Mouse (Mus musculus): ENCODE results near the gene Olfr1241. TPM values are rescaled to one million over a fixed set of nuclear protein-coding genes. Genes with fewer than 3 reads are reported as not detected.

The Olfr1241 gene
- polyA plus RNA-seq (2016; fragmentation: Nextera tagmentation; extraction: Ambion mirVana): not detected in 2 replicates

GRCm38 (mm10) chr2:89487026-89487425, at the start of gene Olfr1241:
Gene Olfr1241, minus strand, starts transcription at chr2:89487126.
- H3K4me1 ChIP-seq: no peaks in the 10 kb centered on the region

DNA sequence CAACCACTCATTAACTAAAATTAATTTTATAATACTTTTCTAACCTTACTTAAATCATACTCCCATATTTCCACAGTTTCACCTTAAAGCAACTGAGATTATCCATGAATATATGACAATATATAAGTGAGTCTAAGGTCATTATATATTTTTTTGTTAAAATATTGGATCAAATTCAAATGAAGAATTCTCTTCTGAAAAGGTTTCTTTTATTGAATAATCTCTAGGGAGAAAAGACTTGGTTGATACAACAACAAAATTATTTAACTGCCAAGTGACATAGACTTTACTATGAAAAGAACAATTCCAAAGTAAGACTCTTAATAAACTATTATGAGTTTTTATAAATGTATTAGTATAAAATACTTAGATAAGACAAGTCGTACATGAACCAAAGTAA, 44.5 kb upstream of the Olfr1241 start, which contains the start of gene Olfr1243:
Gene Olfr1243, minus strand, starts transcription at position 101 of the 400 bp plus-strand sequence.
- Histone ChIP-seq H3K4me3 (no peak within 1 kb of the TSS), H3K4me1 (no peaks in the 10 kb centered on the region), H3K36me3 (no peaks in the 10 kb centered on the region), H3K27ac (no peak within 1 kb of the TSS), H3K9me3 (replicated peaks) (no peaks in the 10 kb centered on the region), H3K27me3 (ENCODE audit: low read depth, poor library complexity, severe bottlenecking) (no peaks in the 10 kb centered on the region)
- DNase-seq (ENCODE audit: low spot score): no peak
- WGBS: 93% methylated on average over 1 of the region's 1 CpGs

More at GRCm38 (mm10) chr2:89487026-89487425, at the start of gene Olfr1241:
- H3K27me3 ChIP-seq (ENCODE audit: low read depth, poor library complexity, severe bottlenecking): no peaks in the 10 kb centered on the region
- H3K4me3 ChIP-seq: no peak within 1 kb of the TSS
- no peak within 1 kb of the TSS for H3K27ac ChIP-seq
- H3K9me3 ChIP-seq (replicated peaks): no peaks in the 10 kb centered on the region
- H3K36me3 ChIP-seq: no peaks in the 10 kb centered on the region
- no peak for DNase-seq (ENCODE audit: low spot score)

DNA sequence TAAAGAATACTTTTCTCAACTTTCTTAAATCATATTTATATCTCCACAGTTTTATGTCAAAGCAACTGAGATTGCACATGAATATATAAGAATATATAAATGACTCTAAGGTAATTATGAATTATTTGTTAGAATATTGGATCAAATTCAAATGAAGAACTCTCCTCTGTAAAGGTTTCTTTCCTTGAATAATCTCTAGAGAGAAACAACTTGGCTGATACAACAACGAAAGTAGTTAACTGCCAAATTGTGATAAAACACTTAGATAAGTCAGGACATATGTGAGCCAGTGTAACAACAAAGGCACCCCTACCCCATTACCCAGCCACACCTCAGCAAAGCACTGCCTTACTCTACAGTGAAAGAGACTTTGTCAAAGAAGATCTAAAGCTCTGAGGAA, 11.3 kb upstream of the Olfr1241 start, which contains the start of gene Olfr1242:
Gene Olfr1242, minus strand, starts transcription at position 101 of the 400 bp plus-strand sequence.
- no peaks in the 10 kb centered on the region for H3K9me3 ChIP-seq (replicated peaks)
- DNase-seq (ENCODE audit: low spot score): no peak
- no peaks in the 10 kb centered on the region for H3K36me3 ChIP-seq
- H3K27ac ChIP-seq: no peak within 1 kb of the TSS
- H3K4me3 ChIP-seq: no peak within 1 kb of the TSS
- H3K27me3 ChIP-seq (ENCODE audit: low read depth, poor library complexity, severe bottlenecking): no peaks in the 10 kb centered on the region
- H3K4me1 ChIP-seq: no peaks in the 10 kb centered on the region
- 79% methylated on average over 1 of the region's 1 CpGs for WGBS

DNA sequence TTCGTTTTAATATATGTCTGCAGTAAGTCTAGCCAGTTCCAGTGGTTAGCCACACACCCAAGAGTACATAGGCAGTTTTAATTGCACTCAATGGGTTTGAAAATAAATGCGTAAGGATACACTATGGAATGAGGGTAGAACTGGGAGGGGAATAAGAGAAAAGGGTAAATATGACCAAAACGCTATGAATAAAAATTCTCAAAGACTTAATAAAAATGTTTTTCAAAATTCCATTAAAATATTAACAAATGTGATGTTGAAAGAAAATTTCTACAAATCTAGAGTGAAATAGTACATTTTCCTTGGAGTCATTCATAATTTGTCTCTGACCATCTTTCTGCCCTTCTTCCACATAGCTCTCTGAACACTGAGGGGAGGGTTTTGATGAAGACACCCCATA, 44.0 kb downstream of the Olfr1241 start, which contains the start of gene Olfr1240:
Gene Olfr1240, minus strand, starts transcription at position 101 of the 400 bp plus-strand sequence.
- H3K4me1 ChIP-seq: no peaks in the 10 kb centered on the region
- no peak within 1 kb of the TSS for H3K4me3 ChIP-seq
- no peak for DNase-seq (ENCODE audit: low spot score)
- H3K27me3 ChIP-seq (ENCODE audit: low read depth, poor library complexity, severe bottlenecking): no peaks in the 10 kb centered on the region
- no peaks in the 10 kb centered on the region for H3K36me3 ChIP-seq
- 89% methylated on average over 3 of the region's 3 CpGs for WGBS
- no peaks in the 10 kb centered on the region for H3K9me3 ChIP-seq (replicated peaks)
- no peak within 1 kb of the TSS for H3K27ac ChIP-seq

Other genes with a start within 250 kb of the Olfr1241 start
- not detected in 2 replicates for gene Olfr1228, start 233.1 kb downstream of the Olfr1241 start, polyA plus RNA-seq (2016; fragmentation: Nextera tagmentation; extraction: Ambion mirVana)
- not detected in 2 replicates for gene Olfr1229, start 199.1 kb downstream of the Olfr1241 start, polyA plus RNA-seq (2016; fragmentation: Nextera tagmentation; extraction: Ambion mirVana)
- gene Olfr1230, start 189.9 kb downstream of the Olfr1241 start, polyA plus RNA-seq (2016; fragmentation: Nextera tagmentation; extraction: Ambion mirVana): not detected in 2 replicates
- not detected in 2 replicates for gene Olfr1231, start 180.1 kb downstream of the Olfr1241 start, polyA plus RNA-seq (2016; fragmentation: Nextera tagmentation; extraction: Ambion mirVana)
- gene Olfr1232, start 157.5 kb downstream of the Olfr1241 start, polyA plus RNA-seq (2016; fragmentation: Nextera tagmentation; extraction: Ambion mirVana): not detected in 2 replicates
- gene Olfr1233, start 144.7 kb downstream of the Olfr1241 start, polyA plus RNA-seq (2016; fragmentation: Nextera tagmentation; extraction: Ambion mirVana): not detected in 2 replicates
- gene Olfr1234, start 122.3 kb downstream of the Olfr1241 start, polyA plus RNA-seq (2016; fragmentation: Nextera tagmentation; extraction: Ambion mirVana): not detected in 2 replicates
- not detected in 2 replicates for gene Olfr1238, start 77.5 kb downstream of the Olfr1241 start, polyA plus RNA-seq (2016; fragmentation: Nextera tagmentation; extraction: Ambion mirVana)
- not detected in 2 replicates for gene Olfr1239, start 66.7 kb downstream of the Olfr1241 start, polyA plus RNA-seq (2016; fragmentation: Nextera tagmentation; extraction: Ambion mirVana)
- not detected in 2 replicates for gene Olfr1240, start 44.1 kb downstream of the Olfr1241 start, polyA plus RNA-seq (2016; fragmentation: Nextera tagmentation; extraction: Ambion mirVana)
- gene Olfr1242, start 11.2 kb upstream of the Olfr1241 start, polyA plus RNA-seq (2016; fragmentation: Nextera tagmentation; extraction: Ambion mirVana): not detected in 2 replicates
- not detected in 2 replicates for gene Olfr1243, start 44.4 kb upstream of the Olfr1241 start, polyA plus RNA-seq (2016; fragmentation: Nextera tagmentation; extraction: Ambion mirVana)
- gene Olfr1245, start 91.3 kb upstream of the Olfr1241 start, polyA plus RNA-seq (2016; fragmentation: Nextera tagmentation; extraction: Ambion mirVana): not detected in 2 replicates
- gene Olfr1246, start 106.0 kb upstream of the Olfr1241 start, polyA plus RNA-seq (2016; fragmentation: Nextera tagmentation; extraction: Ambion mirVana): not detected in 2 replicates
- not detected in 2 replicates for gene Olfr1247, start 127.0 kb upstream of the Olfr1241 start, polyA plus RNA-seq (2016; fragmentation: Nextera tagmentation; extraction: Ambion mirVana)
- not detected in 2 replicates for gene Olfr1248, start 131.1 kb upstream of the Olfr1241 start, polyA plus RNA-seq (2016; fragmentation: Nextera tagmentation; extraction: Ambion mirVana)
- gene Olfr1249, start 147.9 kb upstream of the Olfr1241 start, polyA plus RNA-seq (2016; fragmentation: Nextera tagmentation; extraction: Ambion mirVana): not detected in 2 replicates
- gene Olfr1250, start 174.3 kb upstream of the Olfr1241 start, polyA plus RNA-seq (2016; fragmentation: Nextera tagmentation; extraction: Ambion mirVana): not detected in 2 replicates
- not detected in 2 replicates for gene Olfr1251, start 184.8 kb upstream of the Olfr1241 start, polyA plus RNA-seq (2016; fragmentation: Nextera tagmentation; extraction: Ambion mirVana)
- not detected in 2 replicates for gene Olfr1252, start 237.9 kb upstream of the Olfr1241 start, polyA plus RNA-seq (2016; fragmentation: Nextera tagmentation; extraction: Ambion mirVana)